Mouse (Mus musculus): Measurements from ENCODE around the gene Slc35b3. TPM values are rescaled to one million over a fixed set of nuclear protein-coding genes. Genes with fewer than 3 reads are reported as not detected.

The Slc35b3 gene
- total and polyA plus RNA-seq, 2 experiments from 2014 or later: 17.0 to 27.2 TPM

DNA sequence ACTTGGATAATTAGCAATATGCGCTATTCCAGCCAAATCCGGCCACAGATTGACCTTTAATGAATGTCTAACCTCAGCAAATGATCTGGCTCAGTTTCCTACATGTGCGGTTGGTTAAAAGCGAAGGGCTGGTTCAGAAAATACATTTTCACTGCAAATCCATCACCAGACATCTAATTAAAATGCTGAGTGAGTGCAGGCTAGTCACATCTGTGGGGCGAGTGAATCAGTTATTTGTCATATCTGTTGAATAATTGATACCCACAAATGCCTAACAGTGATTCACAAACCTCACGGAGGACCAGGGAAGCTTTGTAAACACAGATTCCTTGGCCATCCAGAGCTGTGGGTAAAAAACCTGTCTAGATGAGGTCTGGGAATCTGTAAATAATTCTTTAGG is 45.9 kb downstream of the Slc35b3 start:
- Histone ChIP-seq H3K4me3 (ENCODE audit: low read depth, low read length) (no peak overlapping the region), H3K9me3 (ENCODE audit: low read length) (no peaks in the 10 kb centered on the region), H3K9ac (replicated peaks; ENCODE audit: low read length, poor library complexity, severe bottlenecking) (no peak overlapping the region), H3K4me1 (ENCODE audit: insufficient read depth, low read length) (no peaks in the 10 kb centered on the region), H3K27me3 (ENCODE audit: insufficient read depth, low read length) (no peaks in the 10 kb centered on the region), H3K36me3 (ENCODE audit: insufficient read depth, low read length) (no peaks in the 10 kb centered on the region), H3K27ac (ENCODE audit: low read depth, low read length) (no peak overlapping the region), H3K4me2 (ENCODE audit: low read depth, low read length, poor library complexity, severe bottlenecking) (no peak overlapping the region)
- DNase-seq (ENCODE audit: low spot score): no peak
- no peak for ATAC-seq (ENCODE audit: low FRiP score)
- no peak for TF ChIP-seq CTCF (IDR thresholded peaks at IDR 0.05)
- WGBS: 67% methylated on average over 6 of the region's 6 CpGs

DNA sequence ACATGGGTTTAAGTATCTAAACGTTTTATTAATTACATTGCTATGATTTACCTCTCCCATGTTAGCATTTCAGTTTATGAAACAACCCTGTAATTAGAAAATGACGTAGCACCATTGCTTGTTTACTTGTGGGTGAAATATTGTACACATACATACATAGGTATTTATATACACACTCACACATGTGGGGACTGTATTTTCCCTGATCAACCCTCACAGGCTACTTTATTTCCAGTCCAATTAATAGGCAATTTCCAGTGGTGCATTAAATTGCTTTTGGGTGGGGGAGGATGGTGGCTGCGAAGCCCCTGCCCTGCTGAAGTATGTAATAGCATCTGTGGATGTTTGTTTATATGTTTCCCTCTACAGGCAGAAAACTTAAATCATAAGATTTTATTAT is 68.3 kb downstream of the Slc35b3 start:
- ATAC-seq (ENCODE audit: low FRiP score): no peak
- TF ChIP-seq CTCF (IDR thresholded peaks at IDR 0.05): no peak

More for the DNA sequence above, 68.3 kb downstream of the Slc35b3 start:
- Histone ChIP-seq H3K9me3 (ENCODE audit: low read length) (no peaks in the 10 kb centered on the region), H3K27ac (ENCODE audit: low read depth, low read length) (no peak overlapping the region), H3K36me3 (ENCODE audit: insufficient read depth, low read length) (no peaks in the 10 kb centered on the region), H3K4me3 (ENCODE audit: low read depth, low read length) (no peak overlapping the region), H3K9ac (replicated peaks; ENCODE audit: low read length, poor library complexity, severe bottlenecking) (no peak overlapping the region), H3K4me2 (ENCODE audit: low read depth, low read length, poor library complexity, severe bottlenecking) (no peak overlapping the region), H3K4me1 (ENCODE audit: insufficient read depth, low read length) (no peaks in the 10 kb centered on the region), H3K27me3 (ENCODE audit: insufficient read depth, low read length) (no peaks in the 10 kb centered on the region)
- 75% methylated on average over 3 of the region's 3 CpGs for WGBS
- no peak for DNase-seq (ENCODE audit: low spot score)

Measured in midbrain, postnatal 0 days (tissue).